Mouse (Mus musculus): ENCODE data around the gene Ugt1a10. TPM values are rescaled to one million over a fixed set of nuclear protein-coding genes. Genes with fewer than 3 reads are reported as not detected.
"Not testable (repeated sequence)": the region's sequence is repeated elsewhere in the genome, so short reads cannot be mapped to it uniquely, and the experiment has no call there.

Gene Ugt1a10
- polyA plus RNA-seq, 1 experiment = not detected

DNA sequence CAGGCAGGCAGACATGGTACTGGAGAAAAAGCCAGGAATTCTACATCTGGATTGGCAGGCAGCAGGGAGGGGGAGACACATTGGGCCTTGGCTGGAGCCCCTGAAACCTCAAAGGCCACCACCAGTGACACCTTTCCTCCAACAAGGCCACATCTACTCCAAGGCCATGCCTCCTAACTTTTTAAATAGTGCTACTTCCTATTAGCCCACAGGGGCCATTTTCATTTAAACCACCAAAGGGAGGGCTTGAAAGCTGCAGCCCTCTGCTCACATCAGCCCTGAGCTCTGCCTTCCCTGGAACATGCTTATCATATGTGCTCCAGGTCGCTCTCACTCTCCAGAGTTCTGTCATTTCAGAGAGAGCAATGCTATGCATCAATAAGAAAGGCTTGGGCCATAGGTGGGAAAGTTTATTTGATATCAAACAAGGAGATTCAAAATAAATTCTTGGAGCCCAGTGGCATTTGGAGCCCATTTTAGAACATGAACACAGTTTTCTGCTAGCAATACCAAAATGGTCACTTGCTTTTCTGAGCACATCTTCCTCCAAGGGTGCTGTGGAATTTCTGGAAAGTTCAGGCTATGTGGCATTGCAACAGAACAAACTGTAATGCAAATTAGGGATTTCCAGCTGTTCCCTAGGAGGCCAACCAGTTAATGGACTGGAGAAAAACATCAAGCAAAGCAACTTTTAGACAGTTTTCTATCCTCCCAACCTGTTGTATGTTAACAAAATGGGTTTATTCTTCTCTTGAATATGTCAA, 49.7 kb downstream of the Ugt1a10 start:
- 88% methylated on average over 1 of the region's 1 CpGs for WGBS
- Histone ChIP-seq H3K4me3 (replicated peaks; ENCODE audit: insufficient read depth, low read depth, low read length) (no peak overlapping the region), H3K27ac (ENCODE audit: insufficient read depth, low read length) (no peak overlapping the region), H3K4me1 (ENCODE audit: control insufficient read depth, insufficient read depth, low read length) (no peaks in the 10 kb centered on the region), H3K27me3 (ENCODE audit: control insufficient read depth, insufficient read depth, low read length) (no peaks in the 10 kb centered on the region)
- TF ChIP-seq CTCF (IDR thresholded peaks at IDR 0.05; ENCODE audit: borderline replicate concordance, insufficient read depth, low read depth, low read length) = no peak
- no peak for TF ChIP-seq POLR2A (IDR thresholded peaks at IDR 0.05; ENCODE audit: borderline replicate concordance, insufficient read depth, low read length)
- no peak for DNase-seq

DNA sequence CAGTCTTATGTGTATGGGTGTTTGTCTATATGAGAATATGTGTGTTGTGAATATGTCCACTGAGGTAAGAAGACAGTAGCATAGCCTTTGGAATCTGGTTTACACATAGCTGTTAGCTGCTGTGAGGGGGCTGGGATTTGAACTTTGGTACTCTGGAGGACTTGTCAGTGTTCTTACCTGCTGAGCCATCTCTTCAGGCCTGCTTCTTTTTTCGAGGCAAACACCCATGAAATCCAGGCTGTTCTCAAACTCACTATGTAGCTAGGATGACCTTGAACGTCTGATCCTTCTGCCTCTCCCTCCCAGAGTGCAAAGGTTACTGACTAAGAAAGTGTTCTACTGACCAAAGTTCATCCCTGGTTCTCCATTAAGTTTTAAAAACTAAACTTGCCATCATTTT, 50.5 kb downstream of the Ugt1a10 start:
- H3K27ac ChIP-seq (ENCODE audit: insufficient read depth, low read length) = no peak overlapping the region
- DNase-seq = no peak
- H3K4me1 ChIP-seq (ENCODE audit: control insufficient read depth, insufficient read depth, low read length) = no peaks in the 10 kb centered on the region
- H3K4me3 ChIP-seq (replicated peaks; ENCODE audit: insufficient read depth, low read depth, low read length) = no peak overlapping the region
- H3K27me3 ChIP-seq (ENCODE audit: control insufficient read depth, insufficient read depth, low read length) = no peaks in the 10 kb centered on the region
- TF ChIP-seq POLR2A (IDR thresholded peaks at IDR 0.05; ENCODE audit: borderline replicate concordance, insufficient read depth, low read length) (no peak), CTCF (IDR thresholded peaks at IDR 0.05; ENCODE audit: borderline replicate concordance, insufficient read depth, low read depth, low read length) (no peak)
- 50% methylated on average over 2 of the region's 2 CpGs for WGBS

DNA sequence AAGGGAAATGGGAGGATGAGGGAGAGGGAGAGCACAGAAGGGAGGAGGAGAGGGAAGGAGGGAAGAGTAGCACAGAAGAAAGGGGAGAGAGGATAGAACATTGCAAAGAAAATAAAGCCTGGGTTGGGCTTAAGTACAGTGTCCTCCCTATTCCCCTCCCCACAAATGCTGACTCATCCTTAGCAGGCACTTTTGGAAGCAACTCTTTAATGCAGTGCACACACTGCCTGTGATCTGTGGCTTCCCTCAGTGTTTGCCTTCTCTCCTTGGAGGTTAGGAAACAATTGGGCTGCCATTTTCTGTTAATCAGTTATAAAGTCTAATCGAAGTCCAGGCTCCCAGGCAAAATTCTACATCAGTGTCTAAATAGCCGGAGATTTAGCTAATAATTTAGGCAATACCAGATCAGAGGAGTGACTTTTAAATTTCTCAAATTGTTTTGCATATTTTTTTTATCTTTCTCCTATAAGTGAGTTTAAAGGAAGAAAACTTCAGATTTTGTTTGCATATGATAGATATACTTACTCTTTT, 53.9 kb downstream of the Ugt1a10 start:
- not testable (repeated sequence) for H3K4me1 ChIP-seq (ENCODE audit: control insufficient read depth, insufficient read depth, low read length); H3K4me3 ChIP-seq (replicated peaks; ENCODE audit: insufficient read depth, low read depth, low read length); H3K27me3 ChIP-seq (ENCODE audit: control insufficient read depth, insufficient read depth, low read length); H3K27ac ChIP-seq (ENCODE audit: insufficient read depth, low read length); DNase-seq
- 87% methylated on average over 2 of the region's 2 CpGs for WGBS

DNA sequence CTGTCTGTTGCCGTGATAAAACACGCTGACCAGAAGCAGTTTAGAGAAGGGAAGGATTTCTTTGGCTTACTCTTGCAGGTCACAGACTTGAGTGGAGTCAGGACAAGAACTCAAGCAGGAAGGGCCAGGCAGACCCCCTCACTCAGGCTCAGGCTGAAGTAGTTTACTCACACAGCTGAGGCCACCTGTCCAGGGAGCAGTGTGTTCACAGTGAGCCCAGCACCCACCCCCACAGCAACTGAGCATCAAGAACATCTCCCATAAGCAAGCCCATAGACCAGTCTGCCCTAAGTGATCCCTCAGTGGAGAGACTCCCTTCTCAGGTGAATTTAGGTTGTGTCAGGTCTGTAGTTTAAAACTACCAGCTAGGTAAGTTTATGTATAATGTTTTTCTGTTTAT, 54.4 kb downstream of the Ugt1a10 start:
- DNase-seq; H3K27me3 ChIP-seq (ENCODE audit: control insufficient read depth, insufficient read depth, low read length); H3K4me1 ChIP-seq (ENCODE audit: control insufficient read depth, insufficient read depth, low read length); H3K27ac ChIP-seq (ENCODE audit: insufficient read depth, low read length); H3K4me3 ChIP-seq (replicated peaks; ENCODE audit: insufficient read depth, low read depth, low read length): not testable (repeated sequence)
- WGBS = 84% methylated on average over 2 of the region's 2 CpGs

DNA sequence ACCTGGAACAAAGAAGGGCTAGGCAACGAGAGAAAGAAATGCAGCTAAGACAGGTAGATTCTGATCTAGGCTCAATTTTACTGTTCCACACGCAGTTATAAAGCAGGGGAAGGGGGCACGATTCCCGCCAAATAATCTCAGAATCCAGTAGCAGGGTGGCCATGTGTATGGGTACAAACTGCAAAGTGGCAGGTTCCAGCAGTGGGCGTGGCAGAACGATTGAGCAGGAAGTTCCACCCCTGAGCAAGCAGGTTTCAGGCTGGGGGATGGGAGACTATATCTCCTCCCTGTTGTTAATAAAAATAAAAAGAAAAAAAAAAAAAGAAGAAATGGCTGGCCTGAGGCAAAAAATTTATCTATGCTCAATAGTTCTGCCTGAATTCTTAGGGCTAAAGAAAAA, 57.6 kb downstream of the Ugt1a10 start:
- not testable (repeated sequence) for H3K4me1 ChIP-seq (ENCODE audit: control insufficient read depth, insufficient read depth, low read length); H3K27me3 ChIP-seq (ENCODE audit: control insufficient read depth, insufficient read depth, low read length); H3K4me3 ChIP-seq (replicated peaks; ENCODE audit: insufficient read depth, low read depth, low read length); DNase-seq; H3K27ac ChIP-seq (ENCODE audit: insufficient read depth, low read length)
- 91% methylated on average over 6 of the region's 6 CpGs for WGBS

DNA sequence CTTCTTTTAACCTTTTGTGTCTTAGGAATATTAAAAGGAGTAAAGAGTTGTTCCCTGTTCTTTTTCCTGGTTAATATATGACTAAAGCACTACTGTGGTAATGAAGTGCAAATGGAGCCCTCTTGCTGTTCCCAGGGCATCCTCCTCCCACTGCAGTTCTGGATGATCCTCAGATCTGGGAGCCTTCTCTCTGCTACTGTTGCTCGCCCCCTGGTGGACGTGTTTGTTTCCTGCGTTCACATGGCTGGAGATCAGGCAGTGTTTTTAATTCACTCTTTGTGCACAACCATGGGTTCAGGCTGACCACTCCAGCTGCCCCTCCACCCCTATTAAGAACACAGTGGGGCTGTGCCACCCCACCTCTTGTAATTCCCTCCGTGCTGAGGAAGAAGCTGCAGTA, 65.4 kb downstream of the Ugt1a10 start:
- not testable (repeated sequence) for H3K27ac ChIP-seq (ENCODE audit: insufficient read depth, low read length); H3K27me3 ChIP-seq (ENCODE audit: control insufficient read depth, insufficient read depth, low read length); DNase-seq; H3K4me3 ChIP-seq (replicated peaks; ENCODE audit: insufficient read depth, low read depth, low read length); H3K4me1 ChIP-seq (ENCODE audit: control insufficient read depth, insufficient read depth, low read length)
- 12% methylated on average over 4 of the region's 4 CpGs for WGBS
- TF ChIP-seq CTCF (IDR thresholded peaks at IDR 0.05; ENCODE audit: borderline replicate concordance, insufficient read depth, low read depth, low read length) = 0 out of 2 replicates have a peak, but pooled peaks have one; percentile 18

DNA sequence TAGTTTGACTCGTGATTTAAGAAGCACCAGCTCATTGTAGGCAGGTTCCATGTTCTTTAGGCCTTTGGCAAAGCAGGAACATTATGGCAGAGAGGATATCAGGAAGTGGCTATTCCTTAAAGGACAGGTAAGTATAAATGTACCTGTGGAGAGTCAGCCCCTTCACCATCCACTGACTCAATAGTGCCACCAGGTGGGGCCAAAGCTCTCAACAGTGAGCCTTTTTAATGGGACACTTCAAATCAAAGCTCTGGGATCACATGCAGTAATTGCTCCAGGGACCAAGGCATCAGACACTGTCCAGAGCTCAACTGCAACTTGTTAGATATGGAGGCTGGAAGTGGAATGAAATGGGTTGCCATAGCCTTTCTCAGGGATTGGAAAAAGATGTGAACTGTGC, 66.3 kb downstream of the Ugt1a10 start:
- H3K27ac ChIP-seq (ENCODE audit: insufficient read depth, low read length); H3K27me3 ChIP-seq (ENCODE audit: control insufficient read depth, insufficient read depth, low read length); DNase-seq; H3K4me3 ChIP-seq (replicated peaks; ENCODE audit: insufficient read depth, low read depth, low read length); H3K4me1 ChIP-seq (ENCODE audit: control insufficient read depth, insufficient read depth, low read length): not testable (repeated sequence)
- no CpG with 5 or more reads among the region's 1 CpGs for WGBS

DNA sequence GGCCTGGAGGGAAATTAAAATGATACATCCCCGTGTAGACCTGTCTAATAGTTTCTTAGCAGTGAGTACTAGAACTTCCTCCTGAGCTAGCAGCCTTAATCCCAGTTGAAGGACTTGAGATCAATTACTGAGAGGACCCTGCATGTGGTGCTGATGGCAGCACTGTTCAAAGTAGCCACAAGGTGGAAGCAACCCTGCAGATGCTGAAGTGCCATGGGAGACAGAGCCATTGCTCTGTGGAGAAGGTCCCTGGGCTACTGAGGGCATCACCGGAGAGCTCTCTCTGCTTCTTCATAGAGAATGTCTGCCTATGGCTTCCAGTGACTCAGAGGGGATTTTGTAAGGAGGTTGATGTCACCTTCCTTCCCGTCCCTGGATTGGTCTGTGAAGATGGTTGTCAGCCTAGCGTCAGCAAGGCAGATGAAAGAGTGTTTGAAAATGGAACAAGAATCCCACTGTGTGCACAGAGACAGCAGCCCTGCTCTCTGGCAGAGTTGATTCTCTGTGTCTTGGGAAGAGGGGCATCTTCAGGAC, 70.7 kb downstream of the Ugt1a10 start:
- not testable (repeated sequence) for H3K27ac ChIP-seq (ENCODE audit: insufficient read depth, low read length); DNase-seq; H3K27me3 ChIP-seq (ENCODE audit: control insufficient read depth, insufficient read depth, low read length); H3K4me1 ChIP-seq (ENCODE audit: control insufficient read depth, insufficient read depth, low read length); H3K4me3 ChIP-seq (replicated peaks; ENCODE audit: insufficient read depth, low read depth, low read length)
- 80% methylated on average over 4 of the region's 4 CpGs for WGBS

DNA sequence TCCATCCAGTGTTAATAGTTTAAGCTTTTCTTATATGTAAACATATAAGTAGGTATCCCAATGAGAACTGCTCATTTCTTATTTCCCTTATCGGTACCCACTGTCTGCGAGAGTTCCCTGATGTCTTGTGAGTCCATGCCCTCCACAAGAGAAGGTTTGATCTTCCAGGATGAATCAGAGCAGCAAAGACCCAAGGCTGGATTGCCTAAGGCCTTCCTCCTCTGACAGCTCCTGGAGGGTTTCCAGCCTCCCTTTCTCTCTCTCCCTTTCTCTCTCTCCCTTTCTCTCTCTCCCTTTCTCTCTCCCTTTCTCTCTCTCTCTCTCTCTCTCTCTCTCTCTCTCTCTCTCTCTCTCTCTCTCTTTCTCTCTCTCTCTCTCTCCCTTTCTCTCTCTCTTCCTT, 73.9 kb downstream of the Ugt1a10 start:
- H3K27ac ChIP-seq (ENCODE audit: insufficient read depth, low read length); H3K4me1 ChIP-seq (ENCODE audit: control insufficient read depth, insufficient read depth, low read length); H3K4me3 ChIP-seq (replicated peaks; ENCODE audit: insufficient read depth, low read depth, low read length); DNase-seq; H3K27me3 ChIP-seq (ENCODE audit: control insufficient read depth, insufficient read depth, low read length): not testable (repeated sequence)
- 84% methylated on average over 2 of the region's 2 CpGs for WGBS

DNA sequence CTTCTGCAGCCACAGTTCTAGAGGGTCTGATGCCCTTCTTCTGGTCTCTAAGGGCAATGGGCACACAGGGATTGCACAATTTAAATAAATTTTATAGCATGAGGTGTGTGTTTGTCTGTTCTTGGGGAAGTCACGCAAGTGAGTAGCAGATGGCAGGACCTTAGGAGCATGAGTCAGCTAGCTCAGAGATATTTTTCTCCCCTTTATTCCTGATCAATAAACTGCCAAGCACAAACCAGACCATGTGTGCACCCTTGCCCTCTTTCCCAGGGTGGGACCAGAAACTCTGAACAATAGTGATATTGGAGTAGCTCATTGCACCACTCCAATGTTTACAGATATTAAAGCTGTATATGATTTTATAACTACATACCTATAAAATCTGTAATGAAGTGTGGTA, 75.0 kb downstream of the Ugt1a10 start:
- H3K27ac ChIP-seq (ENCODE audit: insufficient read depth, low read length); DNase-seq; H3K4me1 ChIP-seq (ENCODE audit: control insufficient read depth, insufficient read depth, low read length); H3K4me3 ChIP-seq (replicated peaks; ENCODE audit: insufficient read depth, low read depth, low read length); H3K27me3 ChIP-seq (ENCODE audit: control insufficient read depth, insufficient read depth, low read length): not testable (repeated sequence)
- WGBS = 86% methylated on average over 1 of the region's 1 CpGs

Data from cerebellum, adult 2 months (tissue).